10 mouse cellular contexts compared by ENCODE assay signal in the genomic region with DNA sequence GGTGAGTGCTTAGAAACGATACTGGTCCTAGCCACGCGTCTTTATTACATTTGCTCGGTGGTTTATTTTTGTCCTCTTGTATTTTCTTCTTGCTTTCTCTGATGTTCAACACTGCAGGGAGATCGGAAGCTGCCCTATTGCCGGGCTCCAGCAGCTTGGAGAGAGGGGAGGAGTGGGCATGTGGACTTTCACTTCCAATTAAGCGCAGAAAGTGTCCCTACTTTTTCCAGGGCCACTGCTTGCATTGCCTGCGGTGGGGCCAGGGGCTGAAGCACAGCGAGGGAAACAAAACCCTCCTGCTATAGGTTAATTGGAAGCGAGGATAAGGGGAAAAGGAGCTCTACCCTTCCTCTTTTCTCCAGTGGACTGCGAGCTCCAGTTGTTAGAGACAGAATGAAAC.
A peak's percentile ranks its signal among the peaks of the same experiment; 100 is the strongest.
DNase-seq lines count a peak whose midpoint lies in the region; ATAC-seq lines count a peak whose summit lies in the region.
"Had no signal": no experiment of that assay in that cellular context is flagged by ENCODE, and none has a peak within 500 bp of the region (broad histone marks: within the 10 kb centered on the region; RNA-seq: fewer than 3 reads in every experiment).

No protein-coding gene starts in this region.

- peak overlapping the region; percentile 9 for H3K4me3 ChIP-seq in embryonic facial prominence, embryonic 12.5 days
- H3K4me3 ChIP-seq in forebrain, embryonic 12.5 days (replicated peaks), result no peak overlapping the region; the same call in 1 of the 2 replicates
- no peak overlapping the region for H3K4me3 ChIP-seq in midbrain, embryonic 16.5 days (ENCODE audit: low read depth, low read length)

- no peaks in the 10 kb centered on the region for H3K36me3 ChIP-seq in embryonic facial prominence, embryonic 12.5 days
- no peaks in the 10 kb centered on the region for H3K36me3 ChIP-seq in forebrain, embryonic 12.5 days (replicated peaks)
- H3K36me3 ChIP-seq in midbrain, embryonic 16.5 days (ENCODE audit: control insufficient read depth, insufficient read depth, low read length), result no peaks in the 10 kb centered on the region

- 26% methylated on average over 11 of the region's 11 CpGs for WGBS in embryonic facial prominence, embryonic 12.5 days
- WGBS in forebrain, embryonic 12.5 days, result 20% methylated on average over 11 of the region's 11 CpGs
- 51% methylated on average over 11 of the region's 11 CpGs for WGBS in midbrain, embryonic 16.5 days

- DNase-seq in left cerebral cortex, adult 18-20 months (ENCODE audit: low spot score in 2 of 2), result peak; percentile 3 to 9
- no peak for DNase-seq in left cerebral cortex, adult 9 months (ENCODE audit: low spot score in 2 of 2)
- no peak for DNase-seq in gastrocnemius, adult 18-20 months (ENCODE audit: low spot score)
- no peak for DNase-seq in adrenal gland, adult 8-10 months
- DNase-seq: heart, postnatal 14 days; lung, postnatal 36 days had no signal

- no peak overlapping the region for H3K27ac ChIP-seq in embryonic facial prominence, embryonic 12.5 days
- no peak overlapping the region for H3K27ac ChIP-seq in forebrain, embryonic 12.5 days
- no peak overlapping the region for H3K27ac ChIP-seq in midbrain, embryonic 16.5 days (ENCODE audit: low read length)

- peak; percentile 69 for ATAC-seq in embryonic facial prominence, embryonic 12.5 days (ENCODE audit: insufficient number of reproducible peaks, insufficient read depth, low FRiP score, low TSS enrichment)
- peak; percentile 70; the same call in 1 of the 2 replicates for ATAC-seq in forebrain, embryonic 12.5 days (ENCODE audit: low FRiP score)
- ATAC-seq in midbrain, embryonic 16.5 days, result peak; percentile 51; the same call in 1 of the 2 replicates

- H3K4me2 ChIP-seq in embryonic facial prominence, embryonic 12.5 days (replicated peaks), result peak overlapping the region; percentile 46
- peak overlapping the region; percentile 39 for H3K4me2 ChIP-seq in forebrain, embryonic 12.5 days
- H3K4me2 ChIP-seq in midbrain, embryonic 16.5 days (ENCODE audit: low read length), result peak overlapping the region; percentile 42
- H3K4me2 ChIP-seq: liver, embryonic 11.5 days had no signal

- H3K9me3 ChIP-seq in embryonic facial prominence, embryonic 12.5 days, result no peaks in the 10 kb centered on the region
- H3K9me3 ChIP-seq in forebrain, embryonic 12.5 days, result no peaks in the 10 kb centered on the region
- no peaks in the 10 kb centered on the region for H3K9me3 ChIP-seq in midbrain, embryonic 16.5 days (replicated peaks; ENCODE audit: control insufficient read depth, low read length, poor library complexity, severe bottlenecking)

- H3K9ac ChIP-seq in embryonic facial prominence, embryonic 12.5 days, result no peak overlapping the region
- H3K9ac ChIP-seq in forebrain, embryonic 12.5 days, result no peak overlapping the region
- H3K9ac ChIP-seq in midbrain, embryonic 16.5 days (ENCODE audit: low read depth, low read length), result no peak overlapping the region

- no peaks in the 10 kb centered on the region for H3K27me3 ChIP-seq in embryonic facial prominence, embryonic 12.5 days
- peaks cover 4% of the 10 kb centered on the region; the same call in 1 of the 2 replicates for H3K27me3 ChIP-seq in forebrain, embryonic 12.5 days
- H3K27me3 ChIP-seq in midbrain, embryonic 16.5 days (ENCODE audit: control insufficient read depth, insufficient read depth, low read depth, low read length), result no peaks in the 10 kb centered on the region

- H3K4me1 ChIP-seq in embryonic facial prominence, embryonic 12.5 days, result peaks cover 8% of the 10 kb centered on the region
- peaks cover 2% of the 10 kb centered on the region; the same call in 1 of the 2 replicates for H3K4me1 ChIP-seq in forebrain, embryonic 12.5 days
- peaks cover 4% of the 10 kb centered on the region; the same call in 1 of the 2 replicates for H3K4me1 ChIP-seq in midbrain, embryonic 16.5 days (ENCODE audit: control insufficient read depth, insufficient read depth, low read length)

Comparison
In these comparisons a context has a peak if more than half of its experiments do, and no peak if none do; other contexts are left out.
1. DNase-seq: peak in left cerebral cortex, adult 18-20 months (2 of 2); none in left cerebral cortex, adult 9 months (0 of 2), gastrocnemius, adult 18-20 months (single experiment) and adrenal gland, adult 8-10 months (single experiment).
2. Peak in every context shown above with its lines, with median percentiles within 50 percentile points of each other: ATAC-seq and H3K4me2 ChIP-seq.